Mouse (Mus musculus) kidney, postnatal 0 days (tissue): ENCODE data around the gene C1s2. TPM values are rescaled to one million over a fixed set of nuclear protein-coding genes. Genes with fewer than 3 reads are reported as not detected.
"Not testable (repeated sequence)": the region's sequence is repeated elsewhere in the genome, so short reads cannot be mapped to it uniquely, and the experiment has no call there.

Source experiments
- ATAC-seq: fragments of 200-750 bp; cut with Nextera tagmentation; replicated peaks from 2 replicates; pipeline ENCODE4 v1.8.0; 2017; ENCODE audit warnings: low read depth, moderate number of reproducible peaks, moderate TSS enrichment, moderate library complexity; ENCODE audit not compliant: low FRiP score
- DNase-seq: peaks from one replicate; pipeline ENCODE4 v3.0.0-alpha.2; 2016; ENCODE audit warnings: low spot score
- H3K27ac ChIP-seq: fragments of 300-500 bp; sonication (generic); 2 replicates; pipeline ENCODE4 v1.5.1; 2014; ENCODE audit warnings: mild to moderate bottlenecking
- H3K27me3 ChIP-seq: fragments of 300-500 bp; sonication (generic); 2 replicates; pipeline ENCODE4 v1.6.1; 2014; ENCODE audit warnings: low read length, mixed read lengths; ENCODE audit not compliant: insufficient read depth
- H3K36me3 ChIP-seq: fragments of 300-500 bp; sonication (generic); 2 replicates; pipeline ENCODE4 v1.6.1; 2014; ENCODE audit warnings: low read length, mixed read lengths; ENCODE audit not compliant: insufficient read depth
- H3K4me1 ChIP-seq: fragments of 300-500 bp; sonication (generic); replicated peaks from 2 replicates; pipeline ENCODE4 v1.6.1; 2014; ENCODE audit warnings: antibody characterized with exemption, low read length, mixed read lengths; ENCODE audit not compliant: insufficient read depth
- H3K4me2 ChIP-seq: fragments of 300-500 bp; sonication (generic); 2 replicates; pipeline ENCODE4 v1.6.1; 2014; ENCODE audit warnings: mild to moderate bottlenecking, low read length, moderate library complexity, mixed read lengths
- H3K4me3 ChIP-seq: fragments of 300-500 bp; sonication (generic); replicated peaks from 2 replicates; pipeline ENCODE4 v1.5.1; 2014; ENCODE audit warnings: low read depth, low read length
- H3K9ac ChIP-seq: fragments of 300-500 bp; sonication (generic); 2 replicates; pipeline ENCODE4 v1.6.1; 2014; ENCODE audit warnings: low read depth, low read length
- H3K9me3 ChIP-seq: fragments of 300-500 bp; sonication (generic); replicated peaks from 2 replicates; pipeline ENCODE4 v1.6.1; 2016; ENCODE audit warnings: low read length, inconsistent platforms, mixed read lengths
- CTCF ChIP-seq: IDR thresholded peaks from 2 replicates; pipeline ENCODE4 v1.5.1; 2016; ENCODE audit warnings: antibody characterized with exemption, low read depth, mild to moderate bottlenecking, moderate library complexity
- WGBS: fragments of 180-500 bp; shearing (Covaris S2); extraction: QIAGEN DNeasy Blood & Tissue Kit; methylation state at CpG from one replicate; pipeline ENCODE4 v1.1.7; 2014; 5-methylcytosine and 5-hydroxymethylcytosine counted together
- polyA plus RNA-seq: library from polyadenylated mRNA; unstranded; fragments of >200 nt; fragmentation: Nextera tagmentation; extraction: Ambion mirVana; gene quantifications from 2 replicates; pipeline ENCODE4 v1.2.1, GENCODE M21; 2015

C1s2 gene
- polyA plus RNA-seq, 1 experiment from 2014 or later = 0.51 TPM

- Histone ChIP-seq H3K36me3 (no peaks in the 10 kb centered on the region), H3K9ac (no peak overlapping the region), H3K9me3 (no peaks in the 10 kb centered on the region), H3K4me3 (no peak overlapping the region), H3K27me3 (no peaks in the 10 kb centered on the region), H3K27ac (no peak overlapping the region), H3K4me1 (no peaks in the 10 kb centered on the region), H3K4me2 (no peak overlapping the region)
- no peak for DNase-seq
- ATAC-seq = no peak
- WGBS = 70% methylated on average over 3 of the region's 3 CpGs
- no peak for TF ChIP-seq CTCF
These were observed 51.0 kb downstream of the C1s2 start for GRCm38 (mm10) chr6:124584935-124585334.

GRCm38 (mm10) chr6:124582231-124582630, 53.7 kb downstream of the C1s2 start:
- TF ChIP-seq CTCF = no peak
- no peak for ATAC-seq
- Histone ChIP-seq H3K9ac (no peak overlapping the region), H3K4me2 (no peak overlapping the region), H3K36me3 (no peaks in the 10 kb centered on the region), H3K4me1 (no peaks in the 10 kb centered on the region), H3K27ac (no peak overlapping the region), H3K27me3 (no peaks in the 10 kb centered on the region), H3K9me3 (no peaks in the 10 kb centered on the region), H3K4me3 (no peak overlapping the region)
- DNase-seq = no peak
- WGBS = 75% methylated on average over 1 of the region's 1 CpGs

- not testable (repeated sequence) for H3K36me3 ChIP-seq, H3K27ac ChIP-seq, H3K9me3 ChIP-seq, ATAC-seq, H3K4me3 ChIP-seq, H3K4me1 ChIP-seq, DNase-seq, H3K4me2 ChIP-seq, H3K27me3 ChIP-seq, H3K9ac ChIP-seq
- WGBS = 81% methylated on average over 6 of the region's 7 CpGs
These were observed 55.7 kb downstream of the C1s2 start for GRCm38 (mm10) chr6:124580155-124580554.

GRCm38 (mm10) chr6:124575155-124575678, 60.7 kb downstream of the C1s2 start:
- H3K9ac ChIP-seq, DNase-seq, H3K36me3 ChIP-seq, H3K27ac ChIP-seq, H3K27me3 ChIP-seq, H3K4me2 ChIP-seq, H3K9me3 ChIP-seq, H3K4me3 ChIP-seq, H3K4me1 ChIP-seq, ATAC-seq: not testable (repeated sequence)
- 90% methylated on average over 3 of the region's 3 CpGs for WGBS

Other genes starting within 250 kb of the C1s2 start
- gene Pex5, start 221.0 kb downstream of the C1s2 start, polyA plus RNA-seq = 36.4 and 39.4 TPM in 2 replicates
- 2.5 and 2.7 TPM in 2 replicates for gene Clstn3, start 171.3 kb downstream of the C1s2 start, polyA plus RNA-seq
- 2.8 and 3.0 TPM in 2 replicates for gene C1rl, start 143.0 kb downstream of the C1s2 start, polyA plus RNA-seq
- gene C1ra, start 123.7 kb downstream of the C1s2 start, polyA plus RNA-seq = 18.2 and 20.5 TPM in 2 replicates
- 29.9 and 32.8 TPM in 2 replicates for gene C1s1, start 93.7 kb downstream of the C1s2 start, polyA plus RNA-seq
- 0.05 and 0.06 TPM in 2 replicates for gene C1rb, start 65.8 kb downstream of the C1s2 start, polyA plus RNA-seq
- gene Lpcat3, start 26.9 kb upstream of the C1s2 start, polyA plus RNA-seq = 90.6 and 93.4 TPM in 2 replicates
- gene Emg1, start 76.1 kb upstream of the C1s2 start, polyA plus RNA-seq = 166 and 183 TPM in 2 replicates
- gene Phb2, start 76.3 kb upstream of the C1s2 start, polyA plus RNA-seq = 404 and 411 TPM in 2 replicates
- 13.0 and 13.6 TPM in 2 replicates for gene Ptpn6, start 102.6 kb upstream of the C1s2 start, polyA plus RNA-seq
- 549 and 600 TPM in 2 replicates for gene Grcc10, start 105.3 kb upstream of the C1s2 start, polyA plus RNA-seq
- gene Gm45234, start 119.9 kb upstream of the C1s2 start, polyA plus RNA-seq = not detected in 2 replicates
- 13.0 and 13.7 TPM in 2 replicates for gene Atn1, start 120.4 kb upstream of the C1s2 start, polyA plus RNA-seq
- 7.6 TPM in 2 replicates for gene Eno2, start 133.6 kb upstream of the C1s2 start, polyA plus RNA-seq
- 0.43 and 0.59 TPM in 2 replicates for gene Lrrc23, start 143.6 kb upstream of the C1s2 start, polyA plus RNA-seq
- gene Spsb2, start 172.6 kb upstream of the C1s2 start, polyA plus RNA-seq = 26.1 and 27.4 TPM in 2 replicates
- gene Tpi1, start 178.2 kb upstream of the C1s2 start, polyA plus RNA-seq = 664 and 686 TPM in 2 replicates
- gene Usp5, start 193.4 kb upstream of the C1s2 start, polyA plus RNA-seq = 96.6 and 106 TPM in 2 replicates
- gene Cdca3, start 193.5 kb upstream of the C1s2 start, polyA plus RNA-seq = 85.1 and 91.2 TPM in 2 replicates
- 0.98 and 1.2 TPM in 2 replicates for gene Gnb3, start 204.2 kb upstream of the C1s2 start, polyA plus RNA-seq
- 14.7 and 14.8 TPM in 2 replicates for gene P3h3, start 221.7 kb upstream of the C1s2 start, polyA plus RNA-seq
- 1.5 and 2.2 TPM in 2 replicates for gene Gpr162, start 227.9 kb upstream of the C1s2 start, polyA plus RNA-seq